Mouse (Mus musculus): ENCODE measurements around the gene Ccar1. TPM values are rescaled to one million over a fixed set of nuclear protein-coding genes. Genes with fewer than 3 reads are reported as not detected.

The Ccar1 gene
- polyA plus RNA-seq (2014; fragmentation: Illumina TruSeq; extraction: RNeasy Lipid Tissue Mini Kit (QIAGEN cat#74804); ENCODE audit: low read depth, low replicate concordance), result 56.8 TPM

GRCm38 (mm10) chr10:62792177-62793090 is at the start of gene Ccar1:
Gene Ccar1 (minus strand): TSS chr10:62792286.

GRCm38 (mm10) chr10:62725771-62726687 is 66.1 kb downstream of the Ccar1 start, which contains the start of gene Stox1:
Gene Stox1 (minus strand): TSS chr10:62726128.

Other genes with a start within 250 kb of the Ccar1 start
- 10.3 TPM for gene Kif1bp, start 213.8 kb downstream of the Ccar1 start, polyA plus RNA-seq (2014; fragmentation: Illumina TruSeq; extraction: RNeasy Lipid Tissue Mini Kit (QIAGEN cat#74804); ENCODE audit: low read depth, low replicate concordance)
- 23.0 TPM for gene Ddx21, start 190.0 kb downstream of the Ccar1 start, polyA plus RNA-seq (2014; fragmentation: Illumina TruSeq; extraction: RNeasy Lipid Tissue Mini Kit (QIAGEN cat#74804); ENCODE audit: low read depth, low replicate concordance)
- gene Ddx50, start 141.1 kb downstream of the Ccar1 start, polyA plus RNA-seq (2014; fragmentation: Illumina TruSeq; extraction: RNeasy Lipid Tissue Mini Kit (QIAGEN cat#74804); ENCODE audit: low read depth, low replicate concordance), result 109 TPM
- 0.56 TPM for gene Stox1, start 66.2 kb downstream of the Ccar1 start, polyA plus RNA-seq (2014; fragmentation: Illumina TruSeq; extraction: RNeasy Lipid Tissue Mini Kit (QIAGEN cat#74804); ENCODE audit: low read depth, low replicate concordance)
- 0.08 TPM for gene Tet1, start 116.7 kb upstream of the Ccar1 start, polyA plus RNA-seq (2014; fragmentation: Illumina TruSeq; extraction: RNeasy Lipid Tissue Mini Kit (QIAGEN cat#74804); ENCODE audit: low read depth, low replicate concordance)
- gene Slc25a16, start 128.3 kb upstream of the Ccar1 start, polyA plus RNA-seq (2014; fragmentation: Illumina TruSeq; extraction: RNeasy Lipid Tissue Mini Kit (QIAGEN cat#74804); ENCODE audit: low read depth, low replicate concordance), result 81.7 TPM
- gene Dna2, start 154.7 kb upstream of the Ccar1 start, polyA plus RNA-seq (2014; fragmentation: Illumina TruSeq; extraction: RNeasy Lipid Tissue Mini Kit (QIAGEN cat#74804); ENCODE audit: low read depth, low replicate concordance), result 7.8 TPM
- gene Rufy2, start 187.9 kb upstream of the Ccar1 start, polyA plus RNA-seq (2014; fragmentation: Illumina TruSeq; extraction: RNeasy Lipid Tissue Mini Kit (QIAGEN cat#74804); ENCODE audit: low read depth, low replicate concordance), result 5.6 TPM
- gene Hnrnph3, start 231.9 kb upstream of the Ccar1 start, polyA plus RNA-seq (2014; fragmentation: Illumina TruSeq; extraction: RNeasy Lipid Tissue Mini Kit (QIAGEN cat#74804); ENCODE audit: low read depth, low replicate concordance), result 43.9 TPM
- gene Pbld2, start 232.0 kb upstream of the Ccar1 start, polyA plus RNA-seq (2014; fragmentation: Illumina TruSeq; extraction: RNeasy Lipid Tissue Mini Kit (QIAGEN cat#74804); ENCODE audit: low read depth, low replicate concordance), result 103 TPM

Measured in liver, adult 10 weeks (tissue).